Mouse (Mus musculus): ENCODE results near the gene Wdr45. TPM values are rescaled to one million over a fixed set of nuclear protein-coding genes. Genes with fewer than 3 reads are reported as not detected.
A peak's percentile ranks its signal among the peaks of the same experiment; 100 is the strongest.

Wdr45 gene
- polyA plus RNA-seq, 1 experiment, result 41.7 TPM

GRCm38 (mm10) chrX:7775501-7776205 is 61.5 kb downstream of the Wdr45 start:
- Histone ChIP-seq H3K4me1 (ENCODE audit: control insufficient read depth, insufficient read depth, insufficient read length) (no peaks in the 10 kb centered on the region; the same call in 1 of the 2 replicates), H3K4me3 (ENCODE audit: extremely low read depth, insufficient read depth, insufficient read length) (no peak overlapping the region), H3K36me3 (ENCODE audit: control insufficient read depth, insufficient read depth, low read length) (peaks cover 8% of the 10 kb centered on the region; the same call in 1 of the 2 replicates), H3K27me3 (ENCODE audit: control insufficient read depth, insufficient read depth, low read length) (no peaks in the 10 kb centered on the region), H3K27ac (ENCODE audit: insufficient read depth, low read length) (no peak overlapping the region)
- WGBS, result 78% methylated on average over 9 of the region's 9 CpGs
- TF ChIP-seq POLR2A (IDR thresholded peaks at IDR 0.05; ENCODE audit: low read depth, low read length), result no peak
- no peak for TF ChIP-seq CTCF (IDR thresholded peaks at IDR 0.05; ENCODE audit: extremely low read depth, insufficient read depth, insufficient read length, insufficient replicate concordance)
- no peak for DNase-seq (ENCODE audit: low read depth in 1 of 2, low spot score in 2 of 2)

- DNase-seq (ENCODE audit: low read depth in 1 of 2, low spot score in 2 of 2), result peak in 1 of 2 experiments; percentile 25
- TF ChIP-seq POLR2A (IDR thresholded peaks at IDR 0.05; ENCODE audit: low read depth, low read length), result no peak
- TF ChIP-seq CTCF (IDR thresholded peaks at IDR 0.05; ENCODE audit: extremely low read depth, insufficient read depth, insufficient read length, insufficient replicate concordance), result peak; percentile 39; the same call in 1 of the 2 replicates
- Histone ChIP-seq H3K27ac (ENCODE audit: insufficient read depth, low read length) (no peak overlapping the region), H3K4me3 (ENCODE audit: extremely low read depth, insufficient read depth, insufficient read length) (no peak overlapping the region), H3K4me1 (ENCODE audit: control insufficient read depth, insufficient read depth, insufficient read length) (no peaks in the 10 kb centered on the region; the same call in 1 of the 2 replicates), H3K27me3 (ENCODE audit: control insufficient read depth, insufficient read depth, low read length) (no peaks in the 10 kb centered on the region), H3K36me3 (ENCODE audit: control insufficient read depth, insufficient read depth, low read length) (peaks cover 6% of the 10 kb centered on the region; the same call in 1 of the 2 replicates)
- 45% methylated on average over 8 of the region's 8 CpGs for WGBS
Observed at GRCm38 (mm10) chrX:7776329-7777082, 62.4 kb downstream of the Wdr45 start.

Other genes starting within 250 kb of the Wdr45 start
- 5.7 and 10.5 TPM in 2 replicates for gene Foxp3, start 140.7 kb upstream of the Wdr45 start, polyA plus RNA-seq (2012; rRNA removed)
- 4.0 and 6.8 TPM in 2 replicates for gene Ppp1r3f, start 140.1 kb upstream of the Wdr45 start, polyA plus RNA-seq (2012; rRNA removed)
- 15.1 and 19.9 TPM in 2 replicates for gene Ccdc22, start 108.8 kb upstream of the Wdr45 start, polyA plus RNA-seq (2012; rRNA removed)
- gene Cacna1f, start 107.2 kb upstream of the Wdr45 start, polyA plus RNA-seq (2012; rRNA removed), result 0.07 and 0.09 TPM in 2 replicates
- gene Syp, start 75.9 kb upstream of the Wdr45 start, polyA plus RNA-seq (2012; rRNA removed), result 2.4 and 3.2 TPM in 2 replicates
- gene Prickle3, start 57.1 kb upstream of the Wdr45 start, polyA plus RNA-seq (2012; rRNA removed), result 27.1 and 30.6 TPM in 2 replicates
- gene Plp2, start 42.9 kb upstream of the Wdr45 start, polyA plus RNA-seq (2012; rRNA removed), result 88.2 and 90.0 TPM in 2 replicates
- gene Magix, start 33.1 kb upstream of the Wdr45 start, polyA plus RNA-seq (2012; rRNA removed), result 0.29 and 0.52 TPM in 2 replicates
- gene Gpkow, start 17.2 kb upstream of the Wdr45 start, polyA plus RNA-seq (2012; rRNA removed), result 6.1 and 6.2 TPM in 2 replicates
- 0.13 and 0.75 TPM in 2 replicates for gene Gm45208, start 7.9 kb downstream of the Wdr45 start, polyA plus RNA-seq (2012; rRNA removed)
- gene Praf2, start 14.1 kb downstream of the Wdr45 start, polyA plus RNA-seq (2012; rRNA removed), result 26.0 and 33.7 TPM in 2 replicates
- 1.6 and 1.7 TPM in 2 replicates for gene Ccdc120, start 36.6 kb downstream of the Wdr45 start, polyA plus RNA-seq (2012; rRNA removed)
- 23.3 and 24.6 TPM in 2 replicates for gene Tfe3, start 48.2 kb downstream of the Wdr45 start, polyA plus RNA-seq (2012; rRNA removed)
- 53.3 and 53.9 TPM in 2 replicates for gene Gripap1, start 75.4 kb downstream of the Wdr45 start, polyA plus RNA-seq (2012; rRNA removed)
- gene Kcnd1, start 108.0 kb downstream of the Wdr45 start, polyA plus RNA-seq (2012; rRNA removed), result 1.4 and 1.6 TPM in 2 replicates
- gene Otud5, start 127.0 kb downstream of the Wdr45 start, polyA plus RNA-seq (2012; rRNA removed), result 54.8 and 61.6 TPM in 2 replicates
- gene Pim2, start 163.9 kb downstream of the Wdr45 start, polyA plus RNA-seq (2012; rRNA removed), result 40.1 and 75.0 TPM in 2 replicates
- gene Slc35a2, start 169.7 kb downstream of the Wdr45 start, polyA plus RNA-seq (2012; rRNA removed), result 34.7 and 49.5 TPM in 2 replicates
- 79.1 and 83.1 TPM in 2 replicates for gene Pqbp1, start 184.9 kb downstream of the Wdr45 start, polyA plus RNA-seq (2012; rRNA removed)
- gene Timm17b, start 185.0 kb downstream of the Wdr45 start, polyA plus RNA-seq (2012; rRNA removed), result 36.2 and 39.2 TPM in 2 replicates
- not detected in 2 replicates for gene Gm10491, start 193.5 kb downstream of the Wdr45 start, polyA plus RNA-seq (2012; rRNA removed)
- gene Gm10490, start 195.2 kb downstream of the Wdr45 start, polyA plus RNA-seq (2012; rRNA removed), result not detected in 2 replicates
- 0.15 and 0.16 TPM in 2 replicates for gene Pcsk1n, start 205.5 kb downstream of the Wdr45 start, polyA plus RNA-seq (2012; rRNA removed)
- not detected in 2 replicates for gene Eras, start 214.3 kb downstream of the Wdr45 start, polyA plus RNA-seq (2012; rRNA removed)
- 16.9 and 17.2 TPM in 2 replicates for gene Hdac6, start 233.6 kb downstream of the Wdr45 start, polyA plus RNA-seq (2012; rRNA removed)